Mouse (Mus musculus) midbrain, embryonic 12.5 days (tissue): Measurements from ENCODE around the gene Nfkbid. TPM values are rescaled to one million over a fixed set of nuclear protein-coding genes. Genes with fewer than 3 reads are reported as not detected.
"Not testable (repeated sequence)": the region's sequence is repeated elsewhere in the genome, so short reads cannot be mapped to it uniquely, and the experiment has no call there.

Source experiments
- ATAC-seq: fragments of 200-750 bp; cut with Nextera tagmentation; 2 replicates; pipeline ENCODE4 v1.8.0; 2017; ENCODE audit warnings: low read depth, moderate TSS enrichment, moderate library complexity; ENCODE audit not compliant: low FRiP score
- H3K27ac ChIP-seq: fragments of 300-500 bp; sonication (generic); replicated peaks from 2 replicates; pipeline ENCODE4 v1.5.1; 2016; ENCODE audit warnings: mild to moderate bottlenecking
- H3K27me3 ChIP-seq: fragments of 300-500 bp; sonication (generic); 2 replicates; pipeline ENCODE4 v1.6.1; 2016; ENCODE audit warnings: mild to moderate bottlenecking
- H3K36me3 ChIP-seq: fragments of 300-500 bp; sonication (generic); 2 replicates; pipeline ENCODE4 v1.6.1; 2016
- H3K4me1 ChIP-seq: fragments of 300-500 bp; sonication (generic); 2 replicates; pipeline ENCODE4 v1.6.1; 2016
- H3K4me2 ChIP-seq: fragments of 300-500 bp; sonication (generic); replicated peaks from 2 replicates; pipeline ENCODE4 v1.6.1; 2016; ENCODE audit warnings: mild to moderate bottlenecking, moderate library complexity
- H3K4me3 ChIP-seq: fragments of 300-500 bp; sonication (generic); 2 replicates; pipeline ENCODE4 v1.5.1; 2016; ENCODE audit warnings: mild to moderate bottlenecking
- H3K9ac ChIP-seq: fragments of 300-500 bp; sonication (generic); replicated peaks from 2 replicates; pipeline ENCODE4 v1.6.1; 2016; ENCODE audit warnings: mild to moderate bottlenecking, moderate library complexity
- H3K9me3 ChIP-seq: fragments of 300-500 bp; sonication (generic); 2 replicates; pipeline ENCODE4 v1.6.1; 2016; ENCODE audit warnings: mild to moderate bottlenecking
- WGBS: fragments of 180-500 bp; shearing (Covaris S2); methylation state at CpG from one replicate; pipeline ENCODE4 v1.1.7; 2016; 5-methylcytosine and 5-hydroxymethylcytosine counted together
- polyA plus RNA-seq: library from polyadenylated mRNA; unstranded; fragments of >200 nt; fragmentation: Nextera tagmentation; extraction: Ambion mirVana; gene quantifications from 2 replicates; pipeline ENCODE4 v1.2.1, GENCODE M21; 2016

Gene Nfkbid
- polyA plus RNA-seq, 1 experiment from 2014 or later = 1.4 TPM

- not testable (repeated sequence) for H3K36me3 ChIP-seq, H3K27me3 ChIP-seq, ATAC-seq, H3K9me3 ChIP-seq, H3K9ac ChIP-seq, H3K4me1 ChIP-seq, H3K4me2 ChIP-seq, H3K27ac ChIP-seq, H3K4me3 ChIP-seq
- WGBS = 87% methylated on average over 7 of the region's 7 CpGs
Measured at GRCm38 (mm10) chr7:30476136-30476535, 54.6 kb downstream of the Nfkbid start.

DNA sequence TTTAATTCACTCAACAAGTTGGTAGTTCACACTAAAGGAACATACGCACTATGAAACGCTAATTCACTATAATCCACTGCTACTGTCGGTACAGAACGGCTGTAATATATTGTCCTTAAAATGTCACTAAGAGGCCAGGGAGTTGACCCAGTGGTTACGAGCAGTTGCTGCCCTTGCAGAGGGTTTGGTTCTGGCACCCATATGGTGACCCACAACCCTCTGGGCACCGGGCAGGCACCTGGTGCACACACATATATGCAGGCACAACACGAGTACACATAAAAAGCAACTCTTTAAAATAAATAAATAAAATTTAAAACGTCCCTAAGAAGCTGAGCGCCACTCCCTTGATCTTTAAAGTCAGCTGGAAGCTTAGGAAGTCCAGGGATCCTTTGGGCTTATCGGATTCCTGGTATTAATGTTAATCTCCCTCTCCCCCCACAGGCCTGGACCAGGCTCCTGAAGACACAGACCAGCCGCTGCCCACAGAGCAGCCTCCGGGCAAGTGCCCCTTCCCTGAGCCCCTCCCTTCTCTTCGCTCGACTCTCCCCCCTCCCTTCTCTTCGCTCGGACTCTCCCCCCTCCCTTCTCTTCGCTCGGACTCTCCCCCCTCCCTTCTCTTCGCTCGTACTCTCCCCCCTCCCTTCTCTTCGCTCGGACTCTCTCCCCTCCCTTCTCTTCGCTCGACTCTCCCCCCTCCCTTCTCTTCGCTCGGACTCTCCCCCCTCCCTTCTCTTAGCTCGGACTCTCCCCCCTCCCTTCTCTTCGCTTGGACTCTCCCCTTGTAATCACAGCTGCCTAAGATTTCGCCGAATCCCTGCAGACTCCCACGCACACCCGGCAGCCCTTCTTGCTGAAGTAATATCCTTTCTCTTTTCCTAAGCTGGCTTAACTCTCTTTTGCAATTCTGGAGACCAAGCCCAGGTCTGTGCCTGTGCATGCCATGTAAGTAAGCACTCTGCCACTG, 56.2 kb downstream of the Nfkbid start:
- Histone ChIP-seq H3K27me3 (peaks cover 19% of the 10 kb centered on the region), H3K4me3 (peak overlapping the region; percentile 33), H3K36me3 (no peaks in the 10 kb centered on the region), H3K9me3 (no peaks in the 10 kb centered on the region), H3K4me2 (peak overlapping the region; percentile 48), H3K4me1 (peaks cover 10% of the 10 kb centered on the region), H3K9ac (peak overlapping the region; percentile 41), H3K27ac (peak overlapping the region; percentile 60)
- peak; percentile 84 for ATAC-seq
- WGBS = 10% methylated on average over 28 of the region's 32 CpGs

Other genes starting within 250 kb of the Nfkbid start
- 0.74 and 4.1 TPM in 2 replicates for gene Cox7a1, start 237.6 kb upstream of the Nfkbid start, polyA plus RNA-seq
- gene Capns1, start 222.9 kb upstream of the Nfkbid start, polyA plus RNA-seq = 59.8 and 61.6 TPM in 2 replicates
- gene Polr2i, start 189.8 kb upstream of the Nfkbid start, polyA plus RNA-seq = 151 and 156 TPM in 2 replicates
- 257 and 259 TPM in 2 replicates for gene Tbcb, start 189.5 kb upstream of the Nfkbid start, polyA plus RNA-seq
- not detected in 2 replicates for gene Ovol3, start 186.0 kb upstream of the Nfkbid start, polyA plus RNA-seq
- 0.48 and 0.66 TPM in 2 replicates for gene Thap8, start 141.6 kb upstream of the Nfkbid start, polyA plus RNA-seq
- 11.3 and 13.4 TPM in 2 replicates for gene Wdr62, start 141.3 kb upstream of the Nfkbid start, polyA plus RNA-seq
- 76.3 and 88.6 TPM in 2 replicates for gene Clip3, start 130.0 kb upstream of the Nfkbid start, polyA plus RNA-seq
- 86.9 and 92.9 TPM in 2 replicates for gene Alkbh6, start 113.0 kb upstream of the Nfkbid start, polyA plus RNA-seq
- gene Syne4, start 106.9 kb upstream of the Nfkbid start, polyA plus RNA-seq = 17.5 and 19.0 TPM in 2 replicates
- gene E130208F15Rik, start 100.0 kb upstream of the Nfkbid start, polyA plus RNA-seq = 0.63 TPM in 1 of 2 replicates, not detected in the other
- gene Sdhaf1, start 97.8 kb upstream of the Nfkbid start, polyA plus RNA-seq = 22.2 and 27.4 TPM in 2 replicates
- 9.1 and 9.5 TPM in 2 replicates for gene Lrfn3, start 59.0 kb upstream of the Nfkbid start, polyA plus RNA-seq
- gene Tyrobp, start 8.0 kb upstream of the Nfkbid start, polyA plus RNA-seq = 18.3 and 24.4 TPM in 2 replicates
- gene Hcst, start 1.9 kb upstream of the Nfkbid start, polyA plus RNA-seq = not detected in 2 replicates
- gene Aplp1, start 23.8 kb downstream of the Nfkbid start, polyA plus RNA-seq = 301 and 324 TPM in 2 replicates
- 1.6 and 4.7 TPM in 2 replicates for gene Kirrel2, start 36.0 kb downstream of the Nfkbid start, polyA plus RNA-seq
- 0.58 and 1.1 TPM in 2 replicates for gene Nphs1, start 36.6 kb downstream of the Nfkbid start, polyA plus RNA-seq
- gene Prodh2, start 71.9 kb downstream of the Nfkbid start, polyA plus RNA-seq = 0.39 TPM in 1 of 2 replicates, not detected in the other
- gene Arhgap33, start 113.3 kb downstream of the Nfkbid start, polyA plus RNA-seq = 96.3 and 99.5 TPM in 2 replicates
- 5.8 and 6.2 TPM in 2 replicates for gene Hspb6, start 130.4 kb downstream of the Nfkbid start, polyA plus RNA-seq
- 15.1 TPM in 2 replicates for gene Proser3, start 130.6 kb downstream of the Nfkbid start, polyA plus RNA-seq
- 53.0 and 54.9 TPM in 2 replicates for gene Lin37, start 138.1 kb downstream of the Nfkbid start, polyA plus RNA-seq
- 83.1 and 88.4 TPM in 2 replicates for gene U2af1l4, start 141.6 kb downstream of the Nfkbid start, polyA plus RNA-seq
- gene Gm49396, start 141.6 kb downstream of the Nfkbid start, polyA plus RNA-seq = 21.8 and 23.5 TPM in 2 replicates
- 130 and 144 TPM in 2 replicates for gene Psenen, start 141.9 kb downstream of the Nfkbid start, polyA plus RNA-seq
- 5.9 and 8.2 TPM in 2 replicates for gene Igflr1, start 143.7 kb downstream of the Nfkbid start, polyA plus RNA-seq
- 11.4 and 13.6 TPM in 2 replicates for gene Kmt2b, start 167.0 kb downstream of the Nfkbid start, polyA plus RNA-seq
- 0.34 and 0.47 TPM in 2 replicates for gene Zbtb32, start 177.2 kb downstream of the Nfkbid start, polyA plus RNA-seq
- gene Upk1a, start 191.1 kb downstream of the Nfkbid start, polyA plus RNA-seq = 0.75 and 0.85 TPM in 2 replicates
- gene Cox6b1, start 204.4 kb downstream of the Nfkbid start, polyA plus RNA-seq = 801 and 832 TPM in 2 replicates
- not detected in 2 replicates for gene Etv2, start 214.1 kb downstream of the Nfkbid start, polyA plus RNA-seq
- 153 and 154 TPM in 2 replicates for gene Rbm42, start 228.6 kb downstream of the Nfkbid start, polyA plus RNA-seq
- 49.0 and 50.4 TPM in 2 replicates for gene Haus5, start 243.3 kb downstream of the Nfkbid start, polyA plus RNA-seq
- gene Pmis2, start 249.9 kb downstream of the Nfkbid start, polyA plus RNA-seq = not detected in 2 replicates